Mouse (Mus musculus) megakaryocyte-erythroid progenitor cell, adult 5-6 weeks (primary cell): ENCODE results near the gene Clec2d. TPM values are rescaled to one million over a fixed set of nuclear protein-coding genes. Genes with fewer than 3 reads are reported as not detected.
A peak's percentile ranks its signal among the peaks of the same experiment; 100 is the strongest.
"Not testable (repeated sequence)": the region's sequence is repeated elsewhere in the genome, so short reads cannot be mapped to it uniquely, and the experiment has no call there.

Source experiments
- ATAC-seq: replicated peaks from 2 replicates; pipeline ENCODE4 v1.8.0; 2016; ENCODE audit warnings: mild to moderate bottlenecking, inconsistent platforms; ENCODE audit not compliant: severe bottlenecking, poor library complexity, low FRiP score, low TSS enrichment
- total RNA-seq, 2 experiments: library from RNA; stranded (forward) in 1 of 2; stranded (reverse) in 1 of 2; fragments of 200-1000, 215-1000 nt in 1 of 2; fragments of >200 nt in 1 of 2; fragmentation: Nextera tagmentation in 1 of 2; gene quantifications; 2 replicates each; pipeline ENCODE4 v1.2.3; 2014 to 2017

Gene Clec2d
- total RNA-seq (2014; fragmentation: Nextera tagmentation) = 18.0 and 43.7 TPM in 2 replicates
- 78.9 and 151 TPM in 2 replicates for total RNA-seq (2017)

GRCm38 (mm10) chr6:129180403-129181169, at the start of gene Clec2d:
Gene Clec2d, plus strand, starts transcription at chr6:129180615.
- peak; percentile 95 for ATAC-seq

GRCm38 (mm10) chr6:129132604-129133341, 47.6 kb upstream of the Clec2d start:
- no peak for ATAC-seq

GRCm38 (mm10) chr6:129146812-129147211, 33.6 kb upstream of the Clec2d start:
- ATAC-seq = no peak

GRCm38 (mm10) chr6:129160103-129160502, 20.3 kb upstream of the Clec2d start:
- no peak for ATAC-seq

- no peak for ATAC-seq
Measured at GRCm38 (mm10) chr6:129161136-129161535, 19.3 kb upstream of the Clec2d start.

- ATAC-seq = no peak
Measured at GRCm38 (mm10) chr6:129161951-129162350, 18.5 kb upstream of the Clec2d start.

GRCm38 (mm10) chr6:129162587-129163159, 17.7 kb upstream of the Clec2d start:
- no peak for ATAC-seq

GRCm38 (mm10) chr6:129163606-129164005, 16.8 kb upstream of the Clec2d start:
- no peak for ATAC-seq

- no peak for ATAC-seq
Measured at GRCm38 (mm10) chr6:129170925-129171324, 9.5 kb upstream of the Clec2d start.

GRCm38 (mm10) chr6:129171675-129172074, 8.7 kb upstream of the Clec2d start:
- ATAC-seq = no peak

- no peak for ATAC-seq
Measured at GRCm38 (mm10) chr6:129174836-129175235, 5.6 kb upstream of the Clec2d start.

- no peak for ATAC-seq
Measured at GRCm38 (mm10) chr6:129175612-129176011, 4.8 kb upstream of the Clec2d start.

GRCm38 (mm10) chr6:129176621-129177020, 3.8 kb upstream of the Clec2d start:
- ATAC-seq = no peak

GRCm38 (mm10) chr6:129179281-129179680, 1.1 kb upstream of the Clec2d start:
- no peak for ATAC-seq

- not testable (repeated sequence) for ATAC-seq
Measured at GRCm38 (mm10) chr6:129179831-129180230, 584 bp upstream of the Clec2d start.

- no peak for ATAC-seq
Measured at GRCm38 (mm10) chr6:129181249-129181648, 834 bp downstream of the Clec2d start.

- no peak for ATAC-seq
Measured at GRCm38 (mm10) chr6:129181683-129182082, 1.3 kb downstream of the Clec2d start.

- ATAC-seq = no peak
Measured at GRCm38 (mm10) chr6:129182518-129182917, 2.1 kb downstream of the Clec2d start.

GRCm38 (mm10) chr6:129184001-129184400, 3.6 kb downstream of the Clec2d start:
- ATAC-seq = not testable (repeated sequence)

- no peak for ATAC-seq
Measured at GRCm38 (mm10) chr6:129184788-129185187, 4.4 kb downstream of the Clec2d start.
